Mouse (Mus musculus) forebrain, embryonic 14.5 days (tissue): ENCODE measurements around the gene Eif4g3. TPM values are rescaled to one million over a fixed set of nuclear protein-coding genes. Genes with fewer than 3 reads are reported as not detected.

ENCODE experiments used
- ATAC-seq: fragments of 200-750 bp; cut with Nextera tagmentation; 2 replicates; pipeline ENCODE4 v1.8.0; 2017; ENCODE audit warnings: mild to moderate bottlenecking, moderate library complexity
- DNase-seq: peaks from one replicate; pipeline ENCODE4 v3.0.0-alpha.2; 2015; ENCODE audit warnings: low spot score
- H3K27ac ChIP-seq: fragments of 300-500 bp; sonication (generic); 2 replicates; pipeline ENCODE4 v1.5.1; 2014; ENCODE audit warnings: low read depth, mild to moderate bottlenecking, control low read depth, low read length, moderate library complexity
- H3K27me3 ChIP-seq: fragments of 300-500 bp; sonication (generic); replicated peaks from 2 replicates; pipeline ENCODE4 v1.6.1; 2014; ENCODE audit warnings: low read length, control low read depth, mixed read lengths; ENCODE audit not compliant: control insufficient read depth, insufficient read depth
- H3K36me3 ChIP-seq: fragments of 300-500 bp; sonication (generic); 2 replicates; pipeline ENCODE4 v1.6.1; 2014; ENCODE audit warnings: low read length, control low read depth; ENCODE audit not compliant: control insufficient read depth, insufficient read depth
- H3K4me1 ChIP-seq: fragments of 300-500 bp; sonication (generic); 2 replicates; pipeline ENCODE4 v1.6.1; 2014; ENCODE audit warnings: antibody characterized with exemption, low read length, control low read depth; ENCODE audit not compliant: control insufficient read depth, insufficient read depth
- H3K4me2 ChIP-seq: fragments of 300-500 bp; sonication (generic); 2 replicates; pipeline ENCODE4 v1.6.1; 2014; ENCODE audit warnings: mild to moderate bottlenecking, control low read depth, low read length
- H3K4me3 ChIP-seq: fragments of 300-500 bp; sonication (generic); 2 replicates; pipeline ENCODE4 v1.5.1; 2014; ENCODE audit warnings: low read depth, low read length, control low read depth
- H3K9ac ChIP-seq: fragments of 300-500 bp; sonication (generic); 2 replicates; pipeline ENCODE4 v1.6.1; 2014; ENCODE audit warnings: mild to moderate bottlenecking, low read length, control low read depth, moderate library complexity
- H3K9me3 ChIP-seq: fragments of 300-500 bp; sonication (generic); replicated peaks from 2 replicates; pipeline ENCODE4 v1.6.1; 2016; ENCODE audit warnings: low read length, control low read depth, mixed read lengths; ENCODE audit not compliant: control insufficient read depth
- WGBS: fragments of 180-500 bp; shearing (Covaris S2); extraction: QIAGEN DNeasy Blood & Tissue Kit; methylation state at CpG from one replicate; pipeline ENCODE4 v1.1.7; 2014; 5-methylcytosine and 5-hydroxymethylcytosine counted together
- polyA plus RNA-seq: library from polyadenylated mRNA; unstranded; fragments of >200 nt; fragmentation: Nextera tagmentation; extraction: Ambion mirVana; gene quantifications from 2 replicates; pipeline ENCODE4 v1.2.1, GENCODE M21; 2014

Gene Eif4g3
- polyA plus RNA-seq, 1 experiment from 2014 or later = 31.6 TPM

- Histone ChIP-seq H3K4me1 (no peaks in the 10 kb centered on the region), H3K4me3 (no peak overlapping the region), H3K9ac (no peak overlapping the region), H3K9me3 (no peaks in the 10 kb centered on the region), H3K27ac (no peak overlapping the region), H3K4me2 (no peak overlapping the region), H3K27me3 (no peaks in the 10 kb centered on the region), H3K36me3 (peaks cover 45% of the 10 kb centered on the region)
- ATAC-seq = no peak
- WGBS = 94% methylated on average over 4 of the region's 4 CpGs
- no peak for DNase-seq
These were observed 17.1 kb downstream of the Eif4g3 start for GRCm38 (mm10) chr4:138009786-138010502.

DNA sequence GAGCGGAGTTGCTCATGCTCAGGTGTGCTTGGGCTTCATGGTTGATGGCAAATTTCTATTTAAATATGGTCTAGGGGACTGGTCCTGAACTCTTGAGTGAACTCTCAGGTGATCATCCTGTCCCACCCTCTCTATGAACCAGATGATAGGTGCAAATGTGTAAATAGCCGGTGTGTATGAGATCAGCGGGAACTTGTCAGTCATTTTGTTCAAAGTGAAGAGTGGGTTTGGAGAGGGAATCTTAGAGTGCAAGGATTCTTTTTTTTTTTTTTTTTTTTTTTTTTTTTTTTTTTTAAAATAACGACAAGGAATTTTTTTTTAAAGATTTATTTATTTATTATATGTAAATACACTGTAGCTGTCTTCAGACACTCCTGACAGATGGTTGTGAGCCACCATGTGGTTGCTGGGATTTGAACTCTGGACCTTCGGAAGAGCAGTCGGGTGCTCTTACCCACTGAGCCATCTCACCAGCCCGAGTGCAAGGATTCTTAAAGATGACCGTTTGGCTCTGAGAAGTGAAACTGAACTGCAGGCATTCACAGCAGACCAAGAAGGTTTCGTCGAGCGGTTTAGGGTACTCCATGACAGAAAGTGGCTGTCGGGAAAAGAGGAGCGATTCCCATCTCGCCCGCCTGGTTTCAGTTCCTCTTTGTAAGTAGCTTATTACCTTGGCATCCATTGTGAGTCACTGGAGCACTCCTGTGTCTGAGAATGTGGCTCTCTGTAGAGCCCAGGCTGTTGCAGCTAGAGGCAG is 21.1 kb downstream of the Eif4g3 start:
- H3K4me2 ChIP-seq = no peak overlapping the region
- peaks cover 49% of the 10 kb centered on the region for H3K36me3 ChIP-seq
- no peaks in the 10 kb centered on the region for H3K4me1 ChIP-seq
- no peak overlapping the region for H3K27ac ChIP-seq
- no peak overlapping the region for H3K9ac ChIP-seq
- no peak for DNase-seq
- WGBS = 95% methylated on average over 15 of the region's 15 CpGs
- no peaks in the 10 kb centered on the region for H3K27me3 ChIP-seq
- no peaks in the 10 kb centered on the region for H3K9me3 ChIP-seq
- no peak for ATAC-seq
- H3K4me3 ChIP-seq = no peak overlapping the region

- Histone ChIP-seq H3K9ac (no peak overlapping the region), H3K27me3 (no peaks in the 10 kb centered on the region), H3K9me3 (no peaks in the 10 kb centered on the region), H3K4me3 (no peak overlapping the region), H3K4me2 (no peak overlapping the region), H3K27ac (no peak overlapping the region), H3K36me3 (peaks cover 43% of the 10 kb centered on the region), H3K4me1 (0 out of 2 replicates have a peak, but pooled peaks cover 3% of the 10 kb centered on the region)
- ATAC-seq (no peak), DNase-seq (no peak)
- 89% methylated on average over 4 of the region's 4 CpGs for WGBS
These were observed 23.1 kb downstream of the Eif4g3 start for GRCm38 (mm10) chr4:138015966-138016365.

DNA sequence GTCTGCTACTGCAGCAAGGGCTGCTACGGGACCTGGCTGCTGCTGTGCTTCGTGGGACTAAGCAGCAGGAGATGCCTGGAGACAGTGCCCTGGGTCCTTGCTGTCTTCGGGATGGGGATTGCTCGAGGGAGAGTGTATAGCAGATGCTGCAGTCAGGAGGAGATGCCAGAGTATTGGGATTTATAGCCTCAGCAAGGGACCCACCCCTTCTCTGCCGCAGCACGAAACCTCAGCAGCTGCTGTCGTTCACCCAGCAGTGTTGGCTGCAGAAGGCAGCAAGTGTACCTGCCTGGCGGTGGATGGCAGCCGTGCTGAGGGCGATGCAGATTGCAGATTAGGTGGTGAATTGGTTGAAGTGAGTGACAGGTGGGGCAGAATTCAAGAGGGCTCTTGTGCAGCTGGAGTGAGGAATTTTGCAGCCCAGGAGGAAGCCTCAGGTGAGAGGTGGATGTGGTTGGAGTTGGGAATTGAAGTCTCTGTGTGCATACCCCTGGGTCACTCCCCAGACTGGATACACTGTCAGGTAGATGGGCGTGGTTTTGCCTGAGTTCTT is 24.3 kb downstream of the Eif4g3 start:
- ATAC-seq = no peak
- H3K4me3 ChIP-seq = no peak overlapping the region
- WGBS = 88% methylated on average over 11 of the region's 11 CpGs
- H3K9me3 ChIP-seq = no peaks in the 10 kb centered on the region
- H3K36me3 ChIP-seq = peaks cover 43% of the 10 kb centered on the region
- H3K27ac ChIP-seq = no peak overlapping the region
- no peak overlapping the region for H3K4me2 ChIP-seq
- H3K9ac ChIP-seq = no peak overlapping the region
- H3K4me1 ChIP-seq = 0 out of 2 replicates have a peak, but pooled peaks cover 3% of the 10 kb centered on the region
- no peak for DNase-seq
- H3K27me3 ChIP-seq = no peaks in the 10 kb centered on the region

- Histone ChIP-seq H3K9me3 (no peaks in the 10 kb centered on the region), H3K27me3 (no peaks in the 10 kb centered on the region), H3K9ac (no peak overlapping the region), H3K4me3 (no peak overlapping the region), H3K4me2 (no peak overlapping the region), H3K27ac (no peak overlapping the region), H3K4me1 (0 out of 2 replicates have a peak, but pooled peaks cover 3% of the 10 kb centered on the region), H3K36me3 (peaks cover 40% of the 10 kb centered on the region)
- WGBS = 79% methylated on average over 6 of the region's 6 CpGs
- DNase-seq = no peak
- no peak for ATAC-seq
These were observed 25.2 kb downstream of the Eif4g3 start for GRCm38 (mm10) chr4:138018011-138018410.

GRCm38 (mm10) chr4:138020231-138020630 is 27.4 kb downstream of the Eif4g3 start:
- ATAC-seq = no peak
- 82% methylated on average over 6 of the region's 6 CpGs for WGBS
- H3K27ac ChIP-seq = no peak overlapping the region

GRCm38 (mm10) chr4:138021651-138022050 is 28.8 kb downstream of the Eif4g3 start:
- H3K4me2 ChIP-seq = no peak overlapping the region
- DNase-seq = no peak
- no peaks in the 10 kb centered on the region for H3K27me3 ChIP-seq
- no peak overlapping the region for H3K9ac ChIP-seq
- H3K9me3 ChIP-seq = no peaks in the 10 kb centered on the region
- no peak overlapping the region for H3K4me3 ChIP-seq
- WGBS = 73% methylated on average over 6 of the region's 6 CpGs
- 0 out of 2 replicates have a peak, but pooled peaks cover 3% of the 10 kb centered on the region for H3K4me1 ChIP-seq
- ATAC-seq = no peak
- H3K36me3 ChIP-seq = peaks cover 31% of the 10 kb centered on the region
- H3K27ac ChIP-seq = no peak overlapping the region

More at GRCm38 (mm10) chr4:138020231-138020630, 27.4 kb downstream of the Eif4g3 start:
- 0 out of 2 replicates have a peak, but pooled peaks cover 3% of the 10 kb centered on the region for H3K4me1 ChIP-seq
- H3K27me3 ChIP-seq = no peaks in the 10 kb centered on the region
- no peaks in the 10 kb centered on the region for H3K9me3 ChIP-seq
- H3K9ac ChIP-seq = no peak overlapping the region
- H3K36me3 ChIP-seq = peaks cover 34% of the 10 kb centered on the region
- no peak for DNase-seq
- no peak overlapping the region for H3K4me2 ChIP-seq
- H3K4me3 ChIP-seq = no peak overlapping the region

DNA sequence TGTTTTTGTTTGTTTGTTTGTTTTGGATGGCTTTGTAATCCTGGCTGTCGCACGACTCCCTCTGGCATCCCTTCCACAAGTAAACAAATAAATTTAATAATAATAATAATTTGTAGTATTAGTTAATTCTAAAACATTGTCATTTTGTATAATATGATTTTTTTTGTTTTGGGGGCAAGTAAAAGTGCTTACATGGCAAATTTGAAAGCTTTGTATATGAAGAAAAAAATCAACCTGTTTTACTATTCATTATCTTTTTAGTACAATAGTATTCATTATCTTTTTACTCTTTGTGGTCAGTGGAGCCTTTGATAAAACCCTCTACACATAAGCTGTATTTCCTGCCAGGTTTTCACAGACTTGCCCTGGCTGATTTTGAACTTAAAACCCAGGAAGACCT is 29.9 kb downstream of the Eif4g3 start:
- Histone ChIP-seq H3K4me2 (no peak overlapping the region), H3K4me3 (no peak overlapping the region), H3K9me3 (no peaks in the 10 kb centered on the region), H3K27ac (no peak overlapping the region), H3K27me3 (no peaks in the 10 kb centered on the region), H3K9ac (no peak overlapping the region), H3K36me3 (peaks cover 30% of the 10 kb centered on the region), H3K4me1 (0 out of 2 replicates have a peak, but pooled peaks cover 3% of the 10 kb centered on the region)
- ATAC-seq (no peak), DNase-seq (no peak)
- WGBS = 87% methylated on average over 2 of the region's 2 CpGs
